34 mouse cellular contexts compared by ENCODE assay signal in genomic region chr11:85454305-85454682, GRCm38 (mm10).
"Had no signal": no experiment of that assay in that cellular context is flagged by ENCODE, and none has a peak within 500 bp of the region (broad histone marks: within the 10 kb centered on the region; RNA-seq: fewer than 3 reads in every experiment).

No protein-coding gene starts in this region.

- H3K4me1 ChIP-seq: hindbrain, embryonic 10.5 days; hindbrain, embryonic 12.5 days; hindbrain, embryonic 13.5 days; hindbrain, embryonic 15.5 days; intestine, embryonic 15.5 days; kidney, embryonic 15.5 days had no signal

- H3K27me3 ChIP-seq: heart, embryonic 12.5 days; heart, embryonic 13.5 days; heart, embryonic 15.5 days; hindbrain, embryonic 12.5 days; hindbrain, embryonic 13.5 days; hindbrain, embryonic 15.5 days; intestine, embryonic 15.5 days; kidney, embryonic 15.5 days had no signal

- H3K4me2 ChIP-seq: heart, embryonic 11.5 days; heart, embryonic 12.5 days; heart, embryonic 13.5 days; heart, embryonic 15.5 days; hindbrain, embryonic 12.5 days; hindbrain, embryonic 13.5 days; hindbrain, embryonic 14.5 days; hindbrain, embryonic 15.5 days; intestine, embryonic 15.5 days; kidney, embryonic 15.5 days had no signal

- H3K9me3 ChIP-seq: heart, embryonic 10.5 days; heart, embryonic 12.5 days; heart, embryonic 13.5 days; heart, embryonic 15.5 days; hindbrain, embryonic 10.5 days; hindbrain, embryonic 12.5 days; hindbrain, embryonic 13.5 days; hindbrain, embryonic 15.5 days; intestine, embryonic 15.5 days; kidney, embryonic 15.5 days had no signal

- H3K9ac ChIP-seq: heart, embryonic 12.5 days; heart, embryonic 13.5 days; heart, embryonic 15.5 days; hindbrain, embryonic 12.5 days; hindbrain, embryonic 13.5 days; hindbrain, embryonic 14.5 days; hindbrain, embryonic 15.5 days; intestine, embryonic 15.5 days; kidney, embryonic 15.5 days had no signal

- DNase-seq: heart, postnatal 10 days; heart, postnatal 14 days; heart, postnatal 36 days; heart, postnatal 4 days; kidney, adult 11 months; kidney, adult 18-20 months; kidney, adult 2 months; kidney, adult 8-10 months; kidney, adult 9 months; kidney, postnatal 10 days; kidney, postnatal 14 days; kidney, postnatal 25 days; kidney, postnatal 36 days; kidney, postnatal 4 days; layer of hippocampus, adult 9-11 months; layer of hippocampus, postnatal 36 days had no signal

- H3K4me3 ChIP-seq: heart, embryonic 10.5 days; heart, embryonic 12.5 days; heart, embryonic 13.5 days; heart, embryonic 15.5 days; hindbrain, embryonic 10.5 days; hindbrain, embryonic 12.5 days; hindbrain, embryonic 13.5 days; hindbrain, embryonic 15.5 days; intestine, embryonic 15.5 days; kidney, embryonic 15.5 days; layer of hippocampus, adult 2 months had no signal

- ATAC-seq: hindbrain, embryonic 16.5 days; hindbrain, postnatal 0 days; intestine, embryonic 15.5 days; intestine, embryonic 16.5 days; intestine, postnatal 0 days had no signal

- H3K36me3 ChIP-seq: heart, embryonic 10.5 days; heart, embryonic 12.5 days; heart, embryonic 13.5 days; heart, embryonic 15.5 days; hindbrain, embryonic 10.5 days; hindbrain, embryonic 12.5 days; hindbrain, embryonic 15.5 days; intestine, embryonic 15.5 days; kidney, embryonic 15.5 days had no signal

- H3K27ac ChIP-seq: heart, embryonic 10.5 days; heart, embryonic 13.5 days; heart, embryonic 15.5 days; hindbrain, embryonic 10.5 days; hindbrain, embryonic 12.5 days; hindbrain, embryonic 13.5 days; hindbrain, embryonic 14.5 days; hindbrain, embryonic 15.5 days; hindbrain, postnatal 0 days; intestine, embryonic 15.5 days; kidney, embryonic 15.5 days; kidney, postnatal 0 days; layer of hippocampus, adult 2 months had no signal
